Mouse (Mus musculus): ENCODE results near the gene Atg4c. TPM values are rescaled to one million over a fixed set of nuclear protein-coding genes. Genes with fewer than 3 reads are reported as not detected.

Gene Atg4c
- polyA plus RNA-seq, 1 experiment from 2014 or later: 21.3 TPM

DNA sequence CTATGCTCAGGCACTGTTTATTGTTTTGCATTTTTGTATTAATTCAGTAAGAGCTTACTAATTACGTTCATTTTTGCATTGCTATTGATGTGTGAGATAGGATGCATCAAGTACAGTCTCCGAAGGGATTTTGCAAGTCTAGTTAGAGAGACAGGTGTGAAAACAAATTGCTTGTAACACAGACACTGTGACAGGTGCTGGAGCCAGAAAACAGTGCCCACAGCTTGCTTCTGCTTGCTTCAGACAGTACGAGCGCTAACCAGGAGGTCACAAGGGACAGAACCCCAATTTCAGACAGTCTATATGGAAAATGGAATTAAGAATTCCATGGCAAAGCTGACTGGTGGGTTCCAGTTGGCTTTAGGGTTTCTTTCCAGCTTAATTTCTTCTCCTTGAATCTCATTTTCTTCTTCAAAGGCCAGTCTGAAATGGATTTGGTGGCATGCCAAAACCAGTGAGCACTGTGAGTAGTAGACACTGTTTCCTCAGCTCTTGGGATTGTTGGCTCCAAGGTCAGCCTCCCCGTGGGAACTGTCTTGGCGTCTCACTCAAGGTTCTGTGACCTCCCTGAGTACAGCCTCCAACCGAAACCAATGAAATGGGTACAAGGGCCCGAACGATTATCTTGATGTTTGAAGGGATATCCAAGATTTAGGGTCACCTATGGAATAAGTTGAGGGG lies 11.9 kb upstream of the Atg4c start:
- no peak overlapping the region for H3K9ac ChIP-seq (ENCODE audit: low read depth, low read length)
- H3K4me1 ChIP-seq (ENCODE audit: control insufficient read depth, insufficient read depth, low read length): no peaks in the 10 kb centered on the region
- H3K27me3 ChIP-seq (ENCODE audit: control insufficient read depth, insufficient read depth, low read depth, low read length): no peaks in the 10 kb centered on the region
- H3K36me3 ChIP-seq (ENCODE audit: control insufficient read depth, insufficient read depth, low read length): no peaks in the 10 kb centered on the region
- H3K4me3 ChIP-seq (ENCODE audit: low read depth, low read length): no peak overlapping the region
- no peak overlapping the region for H3K27ac ChIP-seq (ENCODE audit: low read length)
- 60% methylated on average over 9 of the region's 9 CpGs for WGBS
- no peak overlapping the region for H3K4me2 ChIP-seq (ENCODE audit: low read length)
- H3K9me3 ChIP-seq (replicated peaks; ENCODE audit: control insufficient read depth, low read length, poor library complexity, severe bottlenecking): no peaks in the 10 kb centered on the region
- ATAC-seq: peak; percentile 55; the same call in 1 of the 2 replicates

DNA sequence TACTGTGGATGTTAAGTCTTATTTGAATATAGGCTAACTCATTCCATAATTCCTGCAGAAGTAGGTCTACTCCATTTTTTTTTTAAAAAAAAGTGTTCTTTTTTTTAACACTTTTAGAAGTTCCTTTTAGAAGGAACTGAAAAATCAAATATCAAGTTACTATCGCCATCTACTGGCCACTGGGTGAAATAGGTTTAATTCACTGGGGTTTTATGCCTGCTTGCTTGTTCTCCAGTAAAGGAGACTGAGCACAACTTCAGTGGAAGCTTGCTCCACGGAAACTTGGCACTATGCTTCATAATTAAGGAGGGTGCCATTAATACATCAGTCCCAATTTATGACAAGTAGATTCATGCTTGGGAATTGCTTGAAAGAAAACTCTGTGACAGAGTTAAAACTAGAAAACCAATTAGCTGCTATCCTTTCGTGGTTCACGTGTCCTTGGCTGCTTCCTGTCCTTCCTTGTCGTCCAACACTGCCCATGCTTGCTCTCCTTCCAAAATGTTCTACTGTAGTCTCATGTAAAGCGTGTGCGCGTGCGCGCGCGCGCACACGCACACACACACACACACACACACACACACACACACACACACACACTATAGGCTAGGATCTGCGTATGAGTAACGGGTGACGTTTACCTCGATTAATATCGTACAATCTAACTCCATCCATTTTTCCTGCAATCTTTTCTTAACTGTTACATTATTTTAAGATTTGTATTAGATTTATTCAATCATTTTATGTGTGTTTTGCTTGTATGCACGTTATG lies 10.9 kb upstream of the Atg4c start:
- H3K9me3 ChIP-seq (replicated peaks; ENCODE audit: control insufficient read depth, low read length, poor library complexity, severe bottlenecking): no peaks in the 10 kb centered on the region
- no peaks in the 10 kb centered on the region for H3K36me3 ChIP-seq (ENCODE audit: control insufficient read depth, insufficient read depth, low read length)
- no peak overlapping the region for H3K9ac ChIP-seq (ENCODE audit: low read depth, low read length)
- WGBS: 80% methylated on average over 20 of the region's 20 CpGs
- no peak overlapping the region for H3K4me2 ChIP-seq (ENCODE audit: low read length)
- no peak overlapping the region for H3K4me3 ChIP-seq (ENCODE audit: low read depth, low read length)
- peak; percentile 49; the same call in 1 of the 2 replicates for ATAC-seq
- H3K27me3 ChIP-seq (ENCODE audit: control insufficient read depth, insufficient read depth, low read depth, low read length): no peaks in the 10 kb centered on the region
- no peaks in the 10 kb centered on the region for H3K4me1 ChIP-seq (ENCODE audit: control insufficient read depth, insufficient read depth, low read length)
- H3K27ac ChIP-seq (ENCODE audit: low read length): no peak overlapping the region

DNA sequence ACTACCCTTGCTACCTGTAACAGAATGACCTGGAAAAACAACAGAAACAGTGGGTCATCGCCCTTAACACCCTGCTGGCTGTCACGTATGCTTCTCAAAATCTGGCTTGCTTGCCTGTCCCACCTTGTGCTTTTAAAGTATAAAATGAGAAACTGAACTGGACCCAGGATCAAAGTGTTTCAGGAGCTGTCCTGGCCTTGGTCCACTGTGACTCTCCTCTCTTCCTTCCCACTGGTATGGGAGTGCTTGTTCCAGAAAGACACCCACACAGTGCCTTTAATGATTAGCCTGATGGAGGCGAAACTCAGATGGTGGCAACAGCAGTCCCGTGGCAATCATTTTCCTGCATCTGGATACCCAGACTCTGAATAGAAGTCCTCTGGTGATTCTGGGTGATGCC lies 9.1 kb upstream of the Atg4c start:
- no peak for ATAC-seq
- no peak overlapping the region for H3K4me3 ChIP-seq (ENCODE audit: low read depth, low read length)
- H3K27me3 ChIP-seq (ENCODE audit: control insufficient read depth, insufficient read depth, low read depth, low read length): no peaks in the 10 kb centered on the region
- no peak overlapping the region for H3K9ac ChIP-seq (ENCODE audit: low read depth, low read length)
- WGBS: 80% methylated on average over 4 of the region's 4 CpGs
- H3K27ac ChIP-seq (ENCODE audit: low read length): no peak overlapping the region
- no peak overlapping the region for H3K4me2 ChIP-seq (ENCODE audit: low read length)
- no peaks in the 10 kb centered on the region for H3K4me1 ChIP-seq (ENCODE audit: control insufficient read depth, insufficient read depth, low read length)
- H3K36me3 ChIP-seq (ENCODE audit: control insufficient read depth, insufficient read depth, low read length): no peaks in the 10 kb centered on the region
- no peaks in the 10 kb centered on the region for H3K9me3 ChIP-seq (replicated peaks; ENCODE audit: control insufficient read depth, low read length, poor library complexity, severe bottlenecking)

DNA sequence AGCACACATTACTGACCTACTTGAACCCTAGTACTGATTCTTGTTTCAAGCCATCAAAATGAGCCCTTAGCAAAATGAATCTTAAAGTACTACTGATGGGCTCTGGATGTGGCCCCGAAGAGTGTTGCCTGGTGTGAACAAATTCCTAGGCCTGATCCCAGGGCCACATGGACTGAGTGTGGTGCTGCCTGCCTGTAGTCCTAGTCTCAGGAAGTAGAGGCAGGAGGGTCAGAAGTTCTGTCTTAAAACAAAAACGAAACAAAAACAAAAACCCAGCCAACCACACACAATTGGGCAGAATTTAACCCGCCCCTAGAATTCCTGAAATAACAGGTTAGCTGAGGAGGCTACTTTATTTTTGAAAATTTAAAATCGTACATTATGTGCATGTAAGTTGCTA lies 8.4 kb upstream of the Atg4c start:
- Histone ChIP-seq H3K4me2 (ENCODE audit: low read length) (no peak overlapping the region), H3K9ac (ENCODE audit: low read depth, low read length) (no peak overlapping the region), H3K4me1 (ENCODE audit: control insufficient read depth, insufficient read depth, low read length) (no peaks in the 10 kb centered on the region), H3K27me3 (ENCODE audit: control insufficient read depth, insufficient read depth, low read depth, low read length) (no peaks in the 10 kb centered on the region), H3K9me3 (replicated peaks; ENCODE audit: control insufficient read depth, low read length, poor library complexity, severe bottlenecking) (no peaks in the 10 kb centered on the region), H3K36me3 (ENCODE audit: control insufficient read depth, insufficient read depth, low read length) (no peaks in the 10 kb centered on the region), H3K27ac (ENCODE audit: low read length) (no peak overlapping the region), H3K4me3 (ENCODE audit: low read depth, low read length) (no peak overlapping the region)
- ATAC-seq: no peak
- 83% methylated on average over 4 of the region's 4 CpGs for WGBS

DNA sequence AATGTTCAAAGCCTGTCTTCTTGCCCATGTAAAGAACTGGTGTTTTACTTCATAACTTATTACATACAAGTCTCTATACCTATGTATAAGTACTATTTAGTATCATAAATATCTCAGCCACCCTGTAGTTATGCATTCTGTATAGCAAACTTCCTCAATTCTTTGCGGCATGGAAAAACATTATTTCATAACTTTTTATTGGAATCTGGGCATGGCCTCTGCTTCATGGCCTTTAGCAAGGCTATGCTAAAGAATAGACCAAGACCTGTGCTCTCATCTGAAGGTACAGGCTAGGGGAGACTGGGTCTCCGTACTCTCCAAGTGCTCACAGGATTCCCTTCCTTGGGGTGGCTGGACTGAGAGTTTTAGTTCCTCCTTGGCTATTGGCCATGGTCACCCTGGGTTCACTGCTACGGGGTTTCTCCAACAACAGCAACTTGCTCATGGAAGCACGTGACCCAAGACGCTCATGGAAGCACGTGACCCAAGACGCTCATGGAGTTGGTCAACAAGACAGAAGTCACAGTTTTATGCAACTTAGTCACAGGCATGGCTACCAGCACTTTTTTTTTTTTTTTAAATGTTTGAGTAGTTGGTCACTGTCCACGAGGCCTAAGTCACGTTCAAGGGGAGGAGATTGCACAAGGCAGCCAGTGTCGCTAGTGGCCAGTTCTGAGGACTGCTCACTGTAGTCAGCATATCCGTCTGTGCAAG lies 7.2 kb upstream of the Atg4c start:
- Histone ChIP-seq H3K27me3 (ENCODE audit: control insufficient read depth, insufficient read depth, low read depth, low read length) (no peaks in the 10 kb centered on the region), H3K4me1 (ENCODE audit: control insufficient read depth, insufficient read depth, low read length) (no peaks in the 10 kb centered on the region), H3K4me2 (ENCODE audit: low read length) (no peak overlapping the region), H3K36me3 (ENCODE audit: control insufficient read depth, insufficient read depth, low read length) (no peaks in the 10 kb centered on the region), H3K9me3 (replicated peaks; ENCODE audit: control insufficient read depth, low read length, poor library complexity, severe bottlenecking) (no peaks in the 10 kb centered on the region), H3K4me3 (ENCODE audit: low read depth, low read length) (no peak overlapping the region), H3K27ac (ENCODE audit: low read length) (no peak overlapping the region), H3K9ac (ENCODE audit: low read depth, low read length) (no peak overlapping the region)
- no peak for ATAC-seq
- 94% methylated on average over 11 of the region's 11 CpGs for WGBS

DNA sequence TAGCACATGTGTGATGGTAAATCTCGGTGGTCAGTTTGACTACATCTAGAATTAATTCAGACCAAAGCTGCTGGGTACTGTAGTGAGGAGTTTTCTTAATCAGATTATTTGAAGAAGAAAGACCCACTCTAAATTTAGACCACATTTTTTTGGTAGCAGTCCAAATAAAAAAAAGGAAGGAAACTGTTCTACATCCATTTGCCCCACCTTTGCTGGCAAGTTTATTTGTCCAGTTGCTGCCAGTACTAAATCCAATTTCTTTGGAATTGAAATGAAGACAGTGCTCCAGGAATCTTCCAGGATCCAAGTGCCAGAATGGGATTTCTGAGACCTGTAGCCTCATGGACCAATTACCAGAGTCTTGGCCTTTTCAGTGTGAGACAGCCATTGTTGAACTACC lies 1.1 kb upstream of the Atg4c start:
- Histone ChIP-seq H3K9me3 (replicated peaks; ENCODE audit: control insufficient read depth, low read length, poor library complexity, severe bottlenecking) (no peaks in the 10 kb centered on the region), H3K4me2 (ENCODE audit: low read length) (no peak overlapping the region; the same call in 1 of the 2 replicates), H3K4me3 (ENCODE audit: low read depth, low read length) (no peak overlapping the region), H3K9ac (ENCODE audit: low read depth, low read length) (no peak overlapping the region), H3K36me3 (ENCODE audit: control insufficient read depth, insufficient read depth, low read length) (no peaks in the 10 kb centered on the region), H3K27me3 (ENCODE audit: control insufficient read depth, insufficient read depth, low read depth, low read length) (no peaks in the 10 kb centered on the region), H3K27ac (ENCODE audit: low read length) (no peak overlapping the region), H3K4me1 (ENCODE audit: control insufficient read depth, insufficient read depth, low read length) (peaks cover 16% of the 10 kb centered on the region)
- 68% methylated on average over 1 of the region's 1 CpGs for WGBS
- no peak for ATAC-seq

DNA sequence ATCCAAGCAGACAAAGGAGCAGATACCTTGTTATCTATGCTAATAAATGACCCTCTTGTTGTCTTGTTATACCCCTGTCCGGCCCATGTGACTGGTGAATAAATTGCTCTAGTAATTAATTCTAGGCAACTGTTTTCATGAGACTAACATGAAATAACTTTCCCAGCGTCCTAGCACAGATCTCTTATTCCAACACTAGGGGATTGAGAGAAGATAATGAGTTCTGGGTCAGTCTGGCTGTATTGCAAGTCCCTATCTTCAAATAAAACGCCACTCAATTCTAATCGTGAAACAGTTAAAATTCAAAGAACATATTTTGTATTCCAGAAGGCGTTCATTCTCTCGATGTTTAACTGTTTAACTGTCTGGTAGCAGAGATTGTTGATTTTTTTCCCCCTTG lies 520 bp upstream of the Atg4c start:
- 0 out of 2 replicates have a peak overlapping the region, but pooled peaks have one; percentile 34 for H3K9ac ChIP-seq (ENCODE audit: low read depth, low read length)
- H3K36me3 ChIP-seq (ENCODE audit: control insufficient read depth, insufficient read depth, low read length): no peaks in the 10 kb centered on the region
- 37% methylated on average over 6 of the region's 6 CpGs for WGBS
- H3K4me2 ChIP-seq (ENCODE audit: low read length): peak overlapping the region; percentile 46
- H3K4me1 ChIP-seq (ENCODE audit: control insufficient read depth, insufficient read depth, low read length): peaks cover 16% of the 10 kb centered on the region
- peak overlapping the region; percentile 78 for H3K4me3 ChIP-seq (ENCODE audit: low read depth, low read length)
- no peaks in the 10 kb centered on the region for H3K9me3 ChIP-seq (replicated peaks; ENCODE audit: control insufficient read depth, low read length, poor library complexity, severe bottlenecking)
- no peaks in the 10 kb centered on the region for H3K27me3 ChIP-seq (ENCODE audit: control insufficient read depth, insufficient read depth, low read depth, low read length)
- peak; percentile 5; the same call in 1 of the 2 replicates for ATAC-seq
- H3K27ac ChIP-seq (ENCODE audit: low read length): peak overlapping the region; percentile 97; the same call in 1 of the 2 replicates

DNA sequence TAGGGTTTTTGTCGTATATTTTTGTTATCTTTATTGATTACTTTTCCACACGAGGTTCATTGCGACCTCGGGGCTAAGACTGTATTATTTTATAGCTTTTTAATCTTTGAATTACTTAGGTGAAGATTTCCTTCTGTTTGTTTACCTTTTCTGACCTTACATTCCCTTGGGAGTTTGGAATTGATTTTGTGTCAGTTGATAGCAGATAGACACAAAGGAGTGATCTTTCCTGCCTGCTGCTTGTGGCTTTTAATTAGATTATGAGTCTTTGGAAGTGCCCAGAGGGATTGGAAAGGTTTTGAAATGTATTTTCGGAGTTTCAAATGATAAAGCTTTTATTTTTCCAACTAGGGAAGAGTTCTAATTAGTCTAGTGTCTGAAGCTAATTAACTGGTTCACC lies 1.1 kb downstream of the Atg4c start:
- H3K9me3 ChIP-seq (replicated peaks; ENCODE audit: control insufficient read depth, low read length, poor library complexity, severe bottlenecking): no peaks in the 10 kb centered on the region
- H3K4me1 ChIP-seq (ENCODE audit: control insufficient read depth, insufficient read depth, low read length): peaks cover 16% of the 10 kb centered on the region
- peak overlapping the region; percentile 78 for H3K4me3 ChIP-seq (ENCODE audit: low read depth, low read length)
- peak overlapping the region; percentile 90 for H3K9ac ChIP-seq (ENCODE audit: low read depth, low read length)
- H3K27ac ChIP-seq (ENCODE audit: low read length): no peak overlapping the region
- no peaks in the 10 kb centered on the region for H3K36me3 ChIP-seq (ENCODE audit: control insufficient read depth, insufficient read depth, low read length)
- WGBS: 41% methylated on average over 5 of the region's 5 CpGs
- no peak for ATAC-seq
- no peaks in the 10 kb centered on the region for H3K27me3 ChIP-seq (ENCODE audit: control insufficient read depth, insufficient read depth, low read depth, low read length)
- peak overlapping the region; percentile 88 for H3K4me2 ChIP-seq (ENCODE audit: low read length)

DNA sequence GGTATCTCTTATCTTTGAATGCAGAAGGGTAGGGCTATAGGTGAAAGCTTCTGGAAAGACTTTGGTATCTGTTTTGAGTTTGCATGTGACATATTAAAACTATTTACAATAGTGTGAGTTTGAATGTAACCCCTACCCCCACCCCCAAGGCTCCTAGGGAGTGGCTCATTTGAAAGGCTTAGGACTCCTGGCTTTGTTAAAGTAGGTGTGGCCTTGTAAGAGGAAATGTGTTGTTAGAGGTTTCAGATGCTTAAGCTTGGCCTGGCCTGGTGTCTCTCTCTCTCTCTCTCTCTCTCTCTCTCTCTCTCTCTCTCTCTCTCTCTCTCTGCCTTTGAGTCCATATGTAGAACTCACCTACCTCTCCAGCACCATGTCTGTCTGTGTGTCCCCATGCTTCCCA lies 5.0 kb downstream of the Atg4c start:
- H3K9ac ChIP-seq (ENCODE audit: low read depth, low read length): no peak overlapping the region
- no peak for ATAC-seq
- H3K36me3 ChIP-seq (ENCODE audit: control insufficient read depth, insufficient read depth, low read length): no peaks in the 10 kb centered on the region
- no peak overlapping the region for H3K4me2 ChIP-seq (ENCODE audit: low read length)
- no peak overlapping the region for H3K27ac ChIP-seq (ENCODE audit: low read length)
- no peak overlapping the region for H3K4me3 ChIP-seq (ENCODE audit: low read depth, low read length)
- no peaks in the 10 kb centered on the region for H3K27me3 ChIP-seq (ENCODE audit: control insufficient read depth, insufficient read depth, low read depth, low read length)
- peaks cover 10% of the 10 kb centered on the region for H3K4me1 ChIP-seq (ENCODE audit: control insufficient read depth, insufficient read depth, low read length)
- no peaks in the 10 kb centered on the region for H3K9me3 ChIP-seq (replicated peaks; ENCODE audit: control insufficient read depth, low read length, poor library complexity, severe bottlenecking)

Data from midbrain, embryonic 16.5 days (tissue).